Mouse (Mus musculus): ENCODE results near the gene Osbpl11. TPM values are rescaled to one million over a fixed set of nuclear protein-coding genes. Genes with fewer than 3 reads are reported as not detected.

Gene Osbpl11
- total and polyA plus RNA-seq, 2 experiments: 6.3 to 9.8 TPM

GRCm38 (mm10) chr16:33244933-33245470, 60.1 kb downstream of the Osbpl11 start:
- Histone ChIP-seq H3K27me3 (ENCODE audit: control insufficient read depth, insufficient read depth, low read length) (no peaks in the 10 kb centered on the region), H3K4me1 (ENCODE audit: control insufficient read depth, insufficient read depth, low read length) (no peaks in the 10 kb centered on the region), H3K4me3 (ENCODE audit: insufficient read depth, low read depth, low read length) (no peak overlapping the region), H3K36me3 (ENCODE audit: control insufficient read depth, insufficient read depth, low read length) (peaks cover 11% of the 10 kb centered on the region), H3K9ac (ENCODE audit: low read depth, low read length) (no peak overlapping the region), H3K27ac (replicated peaks; ENCODE audit: insufficient read depth, low read depth, low read length) (no peak overlapping the region), H3K79me2 (ENCODE audit: control insufficient read depth, insufficient read depth, low read length) (no peaks in the 10 kb centered on the region)
- DNase-seq (ENCODE audit: extremely low read depth, low read depth, low spot score): no peak
- TF ChIP-seq POLR2A (IDR thresholded peaks at IDR 0.05; ENCODE audit: extremely low read depth, insufficient read depth, low read length): no peak
- 96% methylated on average over 9 of the region's 9 CpGs for WGBS

DNA sequence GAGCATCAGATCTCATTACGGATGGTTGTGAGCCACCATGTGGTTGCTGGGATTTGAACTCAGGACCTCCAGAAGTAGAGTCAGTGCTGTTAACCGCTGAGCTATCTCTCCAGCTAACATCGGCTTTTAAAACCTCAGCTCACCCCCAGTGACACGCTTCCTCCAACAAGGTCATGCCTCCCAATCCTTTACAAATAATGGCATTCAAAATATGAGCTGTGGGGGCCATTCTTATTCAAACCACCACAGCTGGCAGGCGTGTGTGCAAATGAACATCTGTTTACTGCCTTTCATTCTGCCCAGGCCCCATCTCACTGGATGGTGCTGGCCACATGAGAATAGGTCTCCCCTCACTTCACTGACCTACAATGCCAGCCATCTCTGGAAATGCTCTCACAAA, 61.7 kb downstream of the Osbpl11 start:
- H3K9ac ChIP-seq (ENCODE audit: low read depth, low read length): no peak overlapping the region
- no peaks in the 10 kb centered on the region for H3K4me1 ChIP-seq (ENCODE audit: control insufficient read depth, insufficient read depth, low read length)
- TF ChIP-seq CTCF (IDR thresholded peaks at IDR 0.05; ENCODE audit: low read depth, low read length): no peak
- TF ChIP-seq POLR2A (IDR thresholded peaks at IDR 0.05; ENCODE audit: extremely low read depth, insufficient read depth, low read length): no peak
- no peak for DNase-seq (ENCODE audit: extremely low read depth, low read depth, low spot score)
- H3K79me2 ChIP-seq (ENCODE audit: control insufficient read depth, insufficient read depth, low read length): peaks cover 3% of the 10 kb centered on the region
- no peak overlapping the region for H3K27ac ChIP-seq (replicated peaks; ENCODE audit: insufficient read depth, low read depth, low read length)
- no peaks in the 10 kb centered on the region for H3K27me3 ChIP-seq (ENCODE audit: control insufficient read depth, insufficient read depth, low read length)
- H3K36me3 ChIP-seq (ENCODE audit: control insufficient read depth, insufficient read depth, low read length): peaks cover 9% of the 10 kb centered on the region; the same call in 1 of the 2 replicates
- H3K4me3 ChIP-seq (ENCODE audit: insufficient read depth, low read depth, low read length): no peak overlapping the region
- 97% methylated on average over 5 of the region's 5 CpGs for WGBS

GRCm38 (mm10) chr16:33247006-33247405, 62.1 kb downstream of the Osbpl11 start:
- DNase-seq (ENCODE audit: extremely low read depth, low read depth, low spot score): no peak
- WGBS: 86% methylated on average over 2 of the region's 2 CpGs

DNA sequence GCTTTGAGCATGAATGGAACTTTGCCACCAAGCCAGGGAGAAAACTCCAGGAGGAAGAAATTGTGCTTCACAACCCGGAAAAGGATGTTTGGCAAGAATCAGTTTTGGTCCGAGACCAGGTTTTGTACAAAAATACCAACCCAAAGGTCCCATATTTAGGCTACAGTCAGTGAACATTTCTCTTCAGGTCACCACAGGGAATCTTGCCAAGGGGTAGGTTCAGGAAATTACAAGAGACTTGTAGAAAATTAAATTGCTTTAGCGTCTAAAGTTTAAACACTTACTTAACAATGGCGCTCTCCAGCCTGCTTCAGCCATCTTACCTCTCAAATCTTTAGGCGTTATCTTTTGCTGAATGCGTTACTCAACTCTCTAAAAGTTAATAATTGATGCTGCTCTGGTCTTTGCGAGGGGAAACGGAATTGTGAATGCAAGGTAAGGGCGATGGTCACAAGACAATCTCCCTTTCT, 65.8 kb downstream of the Osbpl11 start:
- under 1% methylated on average over 9 of the region's 9 CpGs for WGBS
- H3K27me3 ChIP-seq (ENCODE audit: control insufficient read depth, insufficient read depth, low read length): no peaks in the 10 kb centered on the region
- DNase-seq (ENCODE audit: extremely low read depth, low read depth, low spot score): peak; percentile 84
- peaks cover 6% of the 10 kb centered on the region; the same call in 1 of the 2 replicates for H3K4me1 ChIP-seq (ENCODE audit: control insufficient read depth, insufficient read depth, low read length)
- TF ChIP-seq CTCF (IDR thresholded peaks at IDR 0.05; ENCODE audit: low read depth, low read length) (no peak), POLR2A (IDR thresholded peaks at IDR 0.05; ENCODE audit: extremely low read depth, insufficient read depth, low read length) (no peak)
- no peaks in the 10 kb centered on the region for H3K36me3 ChIP-seq (ENCODE audit: control insufficient read depth, insufficient read depth, low read length)
- peak overlapping the region; percentile 76 for H3K27ac ChIP-seq (replicated peaks; ENCODE audit: insufficient read depth, low read depth, low read length)
- H3K4me3 ChIP-seq (ENCODE audit: insufficient read depth, low read depth, low read length): peak overlapping the region; percentile 93
- peaks cover 21% of the 10 kb centered on the region for H3K79me2 ChIP-seq (ENCODE audit: control insufficient read depth, insufficient read depth, low read length)
- peak overlapping the region; percentile 70 for H3K9ac ChIP-seq (ENCODE audit: low read depth, low read length)

More at GRCm38 (mm10) chr16:33247006-33247405, 62.1 kb downstream of the Osbpl11 start:
- no peak overlapping the region for H3K27ac ChIP-seq (replicated peaks; ENCODE audit: insufficient read depth, low read depth, low read length)
- no peaks in the 10 kb centered on the region for H3K4me1 ChIP-seq (ENCODE audit: control insufficient read depth, insufficient read depth, low read length)
- TF ChIP-seq POLR2A (IDR thresholded peaks at IDR 0.05; ENCODE audit: extremely low read depth, insufficient read depth, low read length) (no peak), CTCF (IDR thresholded peaks at IDR 0.05; ENCODE audit: low read depth, low read length) (no peak)
- peaks cover 8% of the 10 kb centered on the region for H3K79me2 ChIP-seq (ENCODE audit: control insufficient read depth, insufficient read depth, low read length)
- H3K36me3 ChIP-seq (ENCODE audit: control insufficient read depth, insufficient read depth, low read length): peaks cover 7% of the 10 kb centered on the region; the same call in 1 of the 2 replicates
- no peak overlapping the region for H3K4me3 ChIP-seq (ENCODE audit: insufficient read depth, low read depth, low read length)
- H3K27me3 ChIP-seq (ENCODE audit: control insufficient read depth, insufficient read depth, low read length): no peaks in the 10 kb centered on the region
- H3K9ac ChIP-seq (ENCODE audit: low read depth, low read length): no peak overlapping the region

GRCm38 (mm10) chr16:33251194-33252051, 66.6 kb downstream of the Osbpl11 start, which contains the start of gene Snx4:
TSS of gene Snx4 (plus strand) at chr16:33251442.
- peak; percentile 75 for DNase-seq (ENCODE audit: extremely low read depth, low read depth, low spot score)
- no peaks in the 10 kb centered on the region for H3K27me3 ChIP-seq (ENCODE audit: control insufficient read depth, insufficient read depth, low read length)
- peak within 1 kb of the TSS; percentile 95 for H3K9ac ChIP-seq (ENCODE audit: low read depth, low read length)
- no peaks in the 10 kb centered on the region for H3K36me3 ChIP-seq (ENCODE audit: control insufficient read depth, insufficient read depth, low read length)
- WGBS: under 1% methylated on average over 72 of the region's 72 CpGs
- peak within 1 kb of the TSS; percentile 93 for H3K4me3 ChIP-seq (ENCODE audit: insufficient read depth, low read depth, low read length)
- H3K79me2 ChIP-seq (ENCODE audit: control insufficient read depth, insufficient read depth, low read length): peaks cover 25% of the 10 kb centered on the region
- peak; percentile 62; the same call in 1 of the 2 replicates for TF ChIP-seq POLR2A (IDR thresholded peaks at IDR 0.05; ENCODE audit: extremely low read depth, insufficient read depth, low read length)
- no peak for TF ChIP-seq CTCF (IDR thresholded peaks at IDR 0.05; ENCODE audit: low read depth, low read length)
- peak within 1 kb of the TSS; percentile 81 for H3K27ac ChIP-seq (replicated peaks; ENCODE audit: insufficient read depth, low read depth, low read length)
- H3K4me1 ChIP-seq (ENCODE audit: control insufficient read depth, insufficient read depth, low read length): peaks cover 6% of the 10 kb centered on the region; the same call in 1 of the 2 replicates
